Mouse (Mus musculus) embryonic fibroblast, embryonic 13.5 days (primary cell): Measurements from ENCODE around the gene Ccnd2.

Experiments used
- CTCF ChIP-seq: IDR thresholded peaks from 2 replicates; pipeline ENCODE4 v1.5.1; 2011; ENCODE audit warnings: mild to moderate bottlenecking, control low read depth, low read length, moderate library complexity, borderline replicate concordance; ENCODE audit not compliant: insufficient read depth
- POLR2A ChIP-seq: IDR thresholded peaks from 2 replicates; pipeline ENCODE4 v1.6.1; 2011; ENCODE audit warnings: low read depth, mild to moderate bottlenecking, control low read depth, low read length, moderate library complexity

DNA sequence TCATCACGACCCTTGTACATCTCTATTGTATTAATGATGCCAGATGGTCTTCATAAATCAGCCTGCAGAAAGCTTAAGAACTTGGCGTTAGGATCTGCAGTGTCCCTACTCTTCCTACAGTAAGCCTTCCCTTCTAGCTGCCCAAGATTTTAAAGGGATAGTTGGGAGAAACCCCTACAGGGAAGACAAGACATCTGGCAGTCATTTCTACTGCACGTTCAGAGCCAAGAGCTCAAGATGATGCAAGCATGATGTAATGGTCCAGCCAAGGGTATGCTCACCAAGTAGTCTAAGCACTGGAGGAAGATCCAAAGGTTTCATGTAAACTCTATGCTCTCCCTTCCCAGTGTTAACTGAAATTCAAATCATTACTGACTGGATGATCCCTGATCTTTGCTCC is 19.3 kb downstream of the Ccnd2 start:
- no peak for TF ChIP-seq CTCF
- TF ChIP-seq POLR2A, result no peak
